Mouse (Mus musculus) stomach, embryonic 15.5 days (tissue): ENCODE data around the gene Angptl2. TPM values are rescaled to one million over a fixed set of nuclear protein-coding genes. Genes with fewer than 3 reads are reported as not detected.

ENCODE experiments used
- ATAC-seq: fragments of 200-750 bp; cut with Nextera tagmentation; 2 replicates; pipeline ENCODE4 v1.8.0; 2017; ENCODE audit warnings: low read depth, moderate number of reproducible peaks, moderate TSS enrichment; ENCODE audit not compliant: insufficient read depth, low FRiP score
- H3K27ac ChIP-seq: fragments of 300-500 bp; sonication (generic); 2 replicates; pipeline ENCODE4 v1.5.1; 2015; ENCODE audit warnings: mild to moderate bottlenecking, inconsistent platforms
- H3K27me3 ChIP-seq: fragments of 300-500 bp; sonication (generic); replicated peaks from 2 replicates; pipeline ENCODE4 v1.6.1; 2015; ENCODE audit warnings: inconsistent platforms
- H3K36me3 ChIP-seq: fragments of 300-500 bp; sonication (generic); 2 replicates; pipeline ENCODE4 v1.6.1; 2015; ENCODE audit warnings: inconsistent platforms
- H3K4me1 ChIP-seq: fragments of 300-500 bp; sonication (generic); 2 replicates; pipeline ENCODE4 v1.6.1; 2015; ENCODE audit warnings: inconsistent platforms
- H3K4me2 ChIP-seq: fragments of 300-500 bp; sonication (generic); 2 replicates; pipeline ENCODE4 v1.6.1; 2015; ENCODE audit warnings: mild to moderate bottlenecking, inconsistent platforms
- H3K4me3 ChIP-seq: fragments of 300-500 bp; sonication (generic); replicated peaks from 2 replicates; pipeline ENCODE4 v1.5.1; 2015; ENCODE audit warnings: inconsistent platforms
- H3K9ac ChIP-seq: fragments of 300-500 bp; sonication (generic); 2 replicates; pipeline ENCODE4 v1.6.1; 2015; ENCODE audit warnings: inconsistent platforms
- H3K9me3 ChIP-seq: fragments of 300-500 bp; sonication (generic); 2 replicates; pipeline ENCODE4 v1.6.1; 2016; ENCODE audit warnings: inconsistent platforms
- WGBS: fragments of 180-500 bp; shearing (Covaris S2); methylation state at CpG from one replicate; pipeline ENCODE4 v1.1.7; 2015; 5-methylcytosine and 5-hydroxymethylcytosine counted together
- polyA plus RNA-seq: library from polyadenylated mRNA; unstranded; fragments of >200 nt; fragmentation: Nextera tagmentation; extraction: Ambion mirVana; gene quantifications from 2 replicates; pipeline ENCODE4 v1.2.1, GENCODE M21; 2015

Angptl2 gene
- polyA plus RNA-seq, 1 experiment from 2014 or later: 45.2 TPM

- H3K36me3 ChIP-seq: no peaks in the 10 kb centered on the region
- H3K9me3 ChIP-seq: no peaks in the 10 kb centered on the region
- H3K4me2 ChIP-seq: no peak overlapping the region
- no peaks in the 10 kb centered on the region for H3K27me3 ChIP-seq
- peaks cover 27% of the 10 kb centered on the region for H3K4me1 ChIP-seq
- ATAC-seq: no peak
- 74% methylated on average over 14 of the region's 14 CpGs for WGBS
- peak overlapping the region; percentile 44 for H3K27ac ChIP-seq
- no peak overlapping the region for H3K9ac ChIP-seq
- H3K4me3 ChIP-seq: no peak overlapping the region
These were observed 36.5 kb upstream of the Angptl2 start for GRCm38 (mm10) chr2:33179171-33179929.

GRCm38 (mm10) chr2:33179930-33180630 lies 35.8 kb upstream of the Angptl2 start:
- ATAC-seq: peak; percentile 23; the same call in 1 of the 2 replicates

DNA sequence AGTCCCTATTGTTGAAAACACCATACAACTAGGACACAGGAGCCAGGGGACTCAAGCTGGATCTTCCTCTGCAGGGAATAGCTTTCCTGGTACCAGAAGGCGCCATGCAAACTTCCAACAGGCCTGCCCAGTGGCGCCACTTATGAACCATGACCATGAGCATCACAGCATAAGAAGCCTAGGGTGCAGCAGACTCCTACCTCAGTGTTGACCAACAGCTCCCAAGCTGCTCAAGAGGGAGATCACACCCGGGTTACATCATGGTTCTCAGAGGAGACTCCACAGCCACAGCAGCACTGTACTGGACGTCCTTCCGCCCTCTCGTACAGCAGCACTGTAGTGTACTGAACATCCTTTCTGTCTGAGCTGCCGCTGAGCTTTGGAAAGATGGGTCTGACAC lies 32.5 kb upstream of the Angptl2 start:
- Histone ChIP-seq H3K9me3 (no peaks in the 10 kb centered on the region), H3K4me3 (no peak overlapping the region), H3K9ac (no peak overlapping the region), H3K27ac (no peak overlapping the region), H3K4me1 (peaks cover 21% of the 10 kb centered on the region), H3K27me3 (no peaks in the 10 kb centered on the region), H3K36me3 (no peaks in the 10 kb centered on the region), H3K4me2 (no peak overlapping the region)
- no peak for ATAC-seq
- 92% methylated on average over 7 of the region's 7 CpGs for WGBS

More at GRCm38 (mm10) chr2:33179930-33180630, 35.8 kb upstream of the Angptl2 start:
- no peak overlapping the region for H3K9ac ChIP-seq
- H3K4me1 ChIP-seq: peaks cover 27% of the 10 kb centered on the region
- 47% methylated on average over 16 of the region's 16 CpGs for WGBS
- peak overlapping the region; percentile 44; the same call in 1 of the 2 replicates for H3K27ac ChIP-seq
- H3K9me3 ChIP-seq: no peaks in the 10 kb centered on the region
- H3K4me3 ChIP-seq: no peak overlapping the region
- H3K4me2 ChIP-seq: no peak overlapping the region
- H3K36me3 ChIP-seq: no peaks in the 10 kb centered on the region
- no peaks in the 10 kb centered on the region for H3K27me3 ChIP-seq

- no peak overlapping the region for H3K9ac ChIP-seq
- WGBS: 76% methylated on average over 10 of the region's 10 CpGs
These were observed 31.2 kb upstream of the Angptl2 start for GRCm38 (mm10) chr2:33184641-33185040.

DNA sequence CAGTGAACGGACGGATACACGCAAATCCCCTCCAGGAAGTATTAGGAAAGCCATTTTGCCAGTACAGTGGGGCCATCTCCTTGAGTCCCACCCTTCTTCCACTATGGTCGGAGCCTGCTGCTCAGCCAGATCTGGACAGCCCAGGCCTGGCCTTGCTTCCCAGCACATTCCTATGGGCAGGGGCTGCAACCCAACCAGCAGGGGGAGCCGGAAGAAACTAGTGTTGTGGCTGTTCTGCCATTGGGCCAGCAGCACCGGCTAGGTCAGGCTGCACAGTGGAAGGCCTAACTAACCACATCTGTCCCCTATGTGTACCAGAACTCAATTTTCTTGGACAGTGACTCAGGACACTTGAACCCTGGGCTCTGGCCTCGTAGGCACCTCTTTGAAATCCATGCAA lies 30.6 kb upstream of the Angptl2 start:
- H3K27ac ChIP-seq: no peak overlapping the region
- H3K9ac ChIP-seq: no peak overlapping the region
- no peaks in the 10 kb centered on the region for H3K9me3 ChIP-seq
- WGBS: 79% methylated on average over 7 of the region's 7 CpGs
- peaks cover 2% of the 10 kb centered on the region; the same call in 1 of the 2 replicates for H3K4me1 ChIP-seq
- no peak for ATAC-seq
- H3K4me2 ChIP-seq: no peak overlapping the region
- H3K36me3 ChIP-seq: no peaks in the 10 kb centered on the region
- no peaks in the 10 kb centered on the region for H3K27me3 ChIP-seq
- no peak overlapping the region for H3K4me3 ChIP-seq

More at GRCm38 (mm10) chr2:33184641-33185040, 31.2 kb upstream of the Angptl2 start:
- H3K27me3 ChIP-seq: no peaks in the 10 kb centered on the region
- H3K4me3 ChIP-seq: no peak overlapping the region
- H3K27ac ChIP-seq: no peak overlapping the region
- H3K4me2 ChIP-seq: no peak overlapping the region
- no peak for ATAC-seq
- H3K4me1 ChIP-seq: peaks cover 8% of the 10 kb centered on the region; the same call in 1 of the 2 replicates
- no peaks in the 10 kb centered on the region for H3K9me3 ChIP-seq
- H3K36me3 ChIP-seq: no peaks in the 10 kb centered on the region

DNA sequence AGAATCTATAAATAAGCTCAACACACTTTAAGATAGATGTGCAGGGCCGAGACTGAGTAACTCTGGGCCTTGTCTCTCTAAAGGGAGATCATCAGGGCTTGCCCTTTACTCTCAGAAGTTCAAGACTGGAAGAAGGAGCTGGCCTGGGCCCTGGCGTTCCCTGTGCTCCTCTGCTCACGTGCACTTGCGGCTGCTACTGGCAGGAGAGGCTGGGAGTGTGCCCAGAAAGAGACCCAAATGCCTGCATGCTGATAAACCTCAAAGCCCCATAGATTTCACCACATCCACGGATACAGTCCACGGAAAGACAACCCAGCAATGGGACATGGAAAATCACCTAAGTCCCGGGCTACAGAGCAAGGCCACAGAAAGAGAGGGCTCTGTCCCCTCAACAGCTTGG lies 29.4 kb upstream of the Angptl2 start:
- Histone ChIP-seq H3K36me3 (no peaks in the 10 kb centered on the region), H3K4me3 (no peak overlapping the region), H3K4me1 (no peaks in the 10 kb centered on the region), H3K27me3 (no peaks in the 10 kb centered on the region), H3K27ac (no peak overlapping the region), H3K4me2 (no peak overlapping the region), H3K9ac (no peak overlapping the region), H3K9me3 (no peaks in the 10 kb centered on the region)
- ATAC-seq: no peak
- 72% methylated on average over 7 of the region's 7 CpGs for WGBS

GRCm38 (mm10) chr2:33187874-33188273 lies 28.0 kb upstream of the Angptl2 start:
- Histone ChIP-seq H3K27ac (no peak overlapping the region), H3K4me1 (no peaks in the 10 kb centered on the region), H3K36me3 (no peaks in the 10 kb centered on the region), H3K9ac (no peak overlapping the region), H3K4me3 (no peak overlapping the region), H3K27me3 (no peaks in the 10 kb centered on the region), H3K9me3 (no peaks in the 10 kb centered on the region), H3K4me2 (no peak overlapping the region)
- ATAC-seq: no peak
- 83% methylated on average over 2 of the region's 2 CpGs for WGBS

- H3K9ac ChIP-seq: no peak overlapping the region
- H3K9me3 ChIP-seq: no peaks in the 10 kb centered on the region
- H3K4me2 ChIP-seq: no peak overlapping the region
- no peaks in the 10 kb centered on the region for H3K36me3 ChIP-seq
- H3K27me3 ChIP-seq: no peaks in the 10 kb centered on the region
- H3K4me3 ChIP-seq: no peak overlapping the region
- 83% methylated on average over 6 of the region's 6 CpGs for WGBS
- ATAC-seq: no peak
- H3K27ac ChIP-seq: no peak overlapping the region
- H3K4me1 ChIP-seq: 0 out of 2 replicates have a peak, but pooled peaks cover 2% of the 10 kb centered on the region
These were observed 26.8 kb upstream of the Angptl2 start for GRCm38 (mm10) chr2:33188925-33189670.

- H3K36me3 ChIP-seq: no peaks in the 10 kb centered on the region
- ATAC-seq: no peak
- 0 out of 2 replicates have a peak, but pooled peaks cover 4% of the 10 kb centered on the region for H3K4me1 ChIP-seq
- H3K27ac ChIP-seq: no peak overlapping the region
- no peaks in the 10 kb centered on the region for H3K27me3 ChIP-seq
- H3K9ac ChIP-seq: no peak overlapping the region
- 90% methylated on average over 3 of the region's 3 CpGs for WGBS
- no peaks in the 10 kb centered on the region for H3K9me3 ChIP-seq
- H3K4me2 ChIP-seq: no peak overlapping the region
- no peak overlapping the region for H3K4me3 ChIP-seq
These were observed 25.9 kb upstream of the Angptl2 start for GRCm38 (mm10) chr2:33189976-33190375.

GRCm38 (mm10) chr2:33200368-33201068 lies 15.4 kb upstream of the Angptl2 start:
- WGBS: 65% methylated on average over 14 of the region's 14 CpGs
- ATAC-seq: no peak; the same call in 1 of the 2 replicates
- Histone ChIP-seq H3K4me3 (no peak overlapping the region), H3K36me3 (no peaks in the 10 kb centered on the region), H3K4me2 (no peak overlapping the region), H3K27ac (peak overlapping the region; percentile 44; the same call in 1 of the 2 replicates), H3K9me3 (no peaks in the 10 kb centered on the region), H3K4me1 (peaks cover 21% of the 10 kb centered on the region), H3K9ac (no peak overlapping the region), H3K27me3 (no peaks in the 10 kb centered on the region)

- Histone ChIP-seq H3K4me3 (no peak overlapping the region), H3K36me3 (no peaks in the 10 kb centered on the region), H3K27me3 (no peaks in the 10 kb centered on the region), H3K27ac (no peak overlapping the region), H3K9ac (no peak overlapping the region), H3K4me1 (peaks cover 37% of the 10 kb centered on the region), H3K4me2 (no peak overlapping the region), H3K9me3 (no peaks in the 10 kb centered on the region)
- no peak for ATAC-seq
- WGBS: 44% methylated on average over 6 of the region's 6 CpGs
These were observed 12.6 kb upstream of the Angptl2 start for GRCm38 (mm10) chr2:33203284-33203683.
